Mouse (Mus musculus): ENCODE data around the gene 1700016C15Rik.

1700016C15Rik gene

DNA sequence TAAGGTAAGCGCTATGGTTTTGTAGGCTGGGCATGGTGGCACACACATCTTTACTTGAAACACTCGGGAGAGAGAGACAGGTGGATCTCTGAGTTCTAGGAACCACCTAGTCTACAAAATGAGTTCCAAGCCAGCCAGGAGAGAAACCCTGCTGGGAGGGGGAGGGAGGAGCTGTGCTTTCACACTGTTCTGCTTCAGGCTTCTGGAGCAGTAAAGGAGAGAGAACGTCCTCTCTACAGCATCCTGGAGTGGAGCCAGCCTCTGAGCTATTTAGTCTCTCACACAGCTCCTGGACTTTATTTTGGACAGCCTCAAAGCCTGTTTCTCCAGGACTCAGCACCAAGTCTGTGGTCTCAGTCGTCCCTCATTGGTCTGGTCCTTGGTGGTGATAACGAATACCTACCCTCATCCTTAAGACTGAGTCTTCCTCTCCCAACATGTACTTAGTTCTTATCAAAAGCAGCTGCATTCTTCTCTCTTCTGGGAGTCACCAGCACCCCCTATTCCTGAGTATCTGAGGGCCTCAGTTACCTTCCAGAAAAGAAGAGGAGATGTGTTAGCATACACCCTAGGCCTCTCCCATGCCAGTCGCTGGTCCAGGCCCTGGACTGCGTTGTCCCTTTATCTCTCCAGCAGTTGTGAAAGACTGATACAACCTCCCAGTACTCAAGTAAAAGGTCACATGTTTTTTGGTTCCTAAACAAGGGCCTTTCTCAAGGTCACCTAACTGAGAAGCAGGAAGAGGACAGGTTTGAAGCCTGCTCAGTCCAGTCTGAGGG is 12.4 kb upstream of the 1700016C15Rik start:
- DNase-seq (ENCODE audit: low spot score): no peak

DNA sequence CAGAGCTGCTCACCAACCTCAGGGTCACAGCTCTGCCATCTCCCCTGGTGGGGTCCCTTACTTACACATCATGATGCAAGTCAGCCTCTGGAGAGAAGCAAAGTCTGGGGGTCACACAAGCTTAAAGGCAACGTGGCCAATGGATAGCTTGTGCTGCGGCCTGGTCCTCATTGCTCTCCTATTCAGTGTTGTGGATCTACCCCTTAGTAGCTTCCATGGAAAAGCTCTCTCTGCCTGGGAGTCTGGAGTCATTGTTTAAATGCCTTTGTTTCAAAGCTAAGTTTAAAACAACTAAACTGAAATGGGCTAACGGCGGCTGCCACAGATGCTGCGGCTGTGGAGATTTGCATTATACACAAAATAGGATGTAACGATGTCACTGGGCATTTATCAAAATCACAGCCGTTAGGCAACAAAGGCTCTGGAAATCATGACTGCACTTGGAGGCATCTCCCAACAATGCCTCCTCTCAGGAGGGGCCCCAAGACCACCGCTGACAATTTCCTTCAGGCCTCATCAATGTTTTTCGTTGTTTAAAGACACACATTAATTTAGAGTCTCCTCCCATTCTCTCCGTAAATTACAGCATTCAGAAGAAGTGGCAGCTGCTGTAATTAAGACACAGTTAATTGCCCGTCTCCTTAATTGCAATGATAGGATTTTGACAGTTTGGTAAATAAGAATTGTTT is 11.1 kb upstream of the 1700016C15Rik start:
- DNase-seq (ENCODE audit: low spot score): no peak

DNA sequence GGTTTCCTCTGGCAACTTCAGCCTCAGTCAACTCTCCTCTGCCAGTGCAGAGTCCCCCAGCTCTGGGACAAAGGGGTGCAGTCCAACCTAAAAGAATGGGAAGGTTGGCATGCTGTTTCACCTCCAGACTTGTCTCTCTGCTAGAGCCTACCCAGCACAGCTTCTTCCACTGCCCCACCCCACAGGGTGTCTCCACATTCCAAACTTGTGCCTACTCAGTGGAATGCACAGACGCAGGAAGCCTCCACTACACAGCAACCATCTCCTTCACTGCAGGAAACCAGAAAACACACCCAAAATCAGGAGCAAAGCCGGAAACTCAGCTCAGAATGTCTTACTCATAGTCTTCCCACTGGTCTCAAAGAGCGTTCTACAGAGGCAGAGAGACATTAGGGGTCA is 10.6 kb upstream of the 1700016C15Rik start:
- DNase-seq (ENCODE audit: low spot score): no peak

DNA sequence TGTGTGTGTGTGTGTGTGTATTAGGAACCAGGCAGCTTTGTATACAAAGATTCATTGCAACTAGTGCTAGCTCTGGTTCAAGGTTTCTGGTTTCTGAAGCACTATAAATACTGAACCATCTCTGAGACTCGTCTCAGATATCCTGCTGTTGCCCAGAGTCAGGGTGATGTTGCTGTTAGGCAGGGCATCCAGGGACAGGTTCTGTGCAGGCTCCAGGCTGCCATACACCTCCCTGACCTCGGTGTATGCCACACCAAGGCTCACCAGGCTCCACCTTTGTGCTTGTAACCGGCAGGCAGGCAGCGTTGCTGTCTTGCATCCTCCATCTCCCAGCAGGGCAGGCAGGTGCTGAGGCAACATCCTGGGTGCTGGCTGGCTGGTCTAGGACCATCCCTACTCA is 5.8 kb upstream of the 1700016C15Rik start:
- no peak for DNase-seq (ENCODE audit: low spot score)

DNA sequence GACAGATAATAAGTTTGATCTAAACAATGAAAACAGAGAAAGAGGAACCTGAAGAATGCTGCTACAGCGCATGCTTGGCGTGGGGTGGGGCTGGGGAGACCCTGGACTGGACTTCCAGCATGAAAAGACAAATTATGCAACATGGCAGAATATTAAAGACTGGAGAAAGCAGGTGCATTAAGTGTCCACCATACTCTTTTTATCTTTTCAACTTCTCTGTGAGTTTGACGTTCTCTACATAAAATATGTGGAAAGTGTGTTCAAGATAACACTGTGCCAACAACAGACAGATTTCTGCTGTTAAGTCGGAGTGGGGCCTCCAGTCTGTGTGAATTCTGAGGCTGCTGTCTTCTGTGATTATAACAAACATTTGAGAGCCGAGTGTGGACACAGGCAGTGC is 2.7 kb upstream of the 1700016C15Rik start:
- no peak for DNase-seq (ENCODE audit: low spot score)

DNA sequence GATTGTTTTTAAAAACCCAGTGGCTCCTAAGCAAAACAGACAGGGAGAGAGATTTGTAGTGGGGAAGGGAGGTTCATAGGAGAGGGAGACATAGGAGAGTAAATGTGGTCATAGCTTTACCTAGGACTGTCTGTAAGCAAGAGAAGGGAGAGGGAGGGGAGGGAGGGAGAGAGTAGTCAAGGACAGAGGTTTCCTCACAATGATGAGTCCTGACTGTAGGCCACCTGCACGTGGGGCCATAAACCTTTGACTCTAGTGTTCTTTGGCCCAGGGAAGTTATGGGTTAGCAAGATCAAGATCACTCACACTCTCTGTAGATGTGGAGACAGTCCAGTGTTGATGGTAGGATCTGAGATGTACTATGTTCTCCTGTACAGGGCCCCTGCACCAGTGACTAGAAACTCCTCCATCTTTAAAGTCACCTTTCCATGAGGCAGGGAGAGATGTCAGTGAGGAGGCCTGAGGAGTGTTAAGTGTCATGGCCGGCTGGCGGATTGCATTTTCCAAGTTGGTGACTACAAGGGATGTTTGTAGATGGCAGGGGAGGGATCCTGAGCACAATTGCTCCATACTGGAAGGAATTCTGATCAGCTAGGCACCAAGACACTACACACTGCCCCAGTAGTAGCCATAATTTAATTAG is 1.6 kb upstream of the 1700016C15Rik start:
- no peak for DNase-seq (ENCODE audit: low spot score)

DNA sequence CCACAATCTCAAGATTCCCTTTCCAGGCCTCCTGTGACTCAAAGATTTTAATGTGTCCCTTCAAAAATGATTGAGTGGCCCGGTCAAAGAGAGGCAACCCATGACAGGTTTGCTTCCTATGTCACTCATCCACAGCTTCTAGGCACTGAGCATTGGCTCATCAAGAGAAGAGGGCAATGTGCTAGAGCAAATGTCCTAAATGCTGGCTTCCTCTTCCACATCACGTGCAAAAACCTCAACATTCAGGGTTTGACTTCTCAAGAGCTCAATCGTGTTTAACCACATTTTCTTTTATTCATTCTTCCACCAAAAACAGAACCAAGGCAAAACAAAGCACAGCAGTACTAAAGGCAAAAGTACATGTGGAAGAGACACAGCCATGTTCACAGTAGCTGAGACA is 2.4 kb downstream of the 1700016C15Rik start:
- DNase-seq (ENCODE audit: low spot score): no peak

DNA sequence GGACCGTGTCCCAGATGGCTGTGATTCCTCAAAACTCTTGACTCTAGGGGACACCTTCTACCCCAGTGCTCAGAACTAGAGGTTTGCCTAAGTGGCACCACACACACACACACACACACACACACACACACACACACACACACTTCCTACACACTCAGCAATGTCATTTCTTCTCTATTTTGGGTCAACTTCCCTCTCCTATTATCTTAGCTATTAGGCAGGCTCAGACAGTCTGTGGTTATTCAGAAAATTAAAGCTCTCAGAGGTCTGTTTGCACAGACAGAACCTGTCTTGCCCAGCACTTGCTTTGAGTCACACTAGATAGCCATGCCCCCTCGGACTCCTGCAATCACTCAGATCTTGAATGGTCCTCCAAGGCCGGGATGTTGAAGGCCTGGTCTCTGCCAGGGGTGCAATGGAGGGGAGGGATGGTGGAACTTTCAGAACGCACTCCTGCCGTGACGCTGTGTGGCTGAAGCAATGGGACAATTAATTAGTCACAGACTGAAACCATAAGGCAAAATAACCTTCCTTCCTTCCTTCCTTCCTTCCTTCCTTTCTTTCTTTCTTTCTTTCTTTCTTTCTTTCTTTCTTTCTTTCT is 8.0 kb downstream of the 1700016C15Rik start:
- DNase-seq (ENCODE audit: low spot score): no peak

DNA sequence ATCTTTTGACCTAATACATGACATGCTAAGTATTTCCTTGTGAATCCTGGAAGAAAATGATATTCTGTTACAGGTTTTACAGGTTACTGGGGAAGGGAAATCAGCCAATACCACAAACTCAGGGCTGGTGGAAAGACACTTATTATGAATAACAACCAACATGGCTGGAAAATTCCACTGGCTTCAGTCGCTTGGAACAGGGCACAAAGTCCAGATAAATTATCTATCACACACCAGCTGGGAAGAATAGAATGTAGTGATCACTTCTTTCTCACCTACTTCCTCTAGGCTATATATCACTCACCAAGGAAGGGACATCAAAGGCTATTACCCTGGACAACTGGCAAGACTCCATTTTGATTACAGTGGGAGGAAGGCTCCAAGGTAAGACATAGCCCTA is 11.1 kb downstream of the 1700016C15Rik start:
- no peak for DNase-seq (ENCODE audit: low spot score)

DNA sequence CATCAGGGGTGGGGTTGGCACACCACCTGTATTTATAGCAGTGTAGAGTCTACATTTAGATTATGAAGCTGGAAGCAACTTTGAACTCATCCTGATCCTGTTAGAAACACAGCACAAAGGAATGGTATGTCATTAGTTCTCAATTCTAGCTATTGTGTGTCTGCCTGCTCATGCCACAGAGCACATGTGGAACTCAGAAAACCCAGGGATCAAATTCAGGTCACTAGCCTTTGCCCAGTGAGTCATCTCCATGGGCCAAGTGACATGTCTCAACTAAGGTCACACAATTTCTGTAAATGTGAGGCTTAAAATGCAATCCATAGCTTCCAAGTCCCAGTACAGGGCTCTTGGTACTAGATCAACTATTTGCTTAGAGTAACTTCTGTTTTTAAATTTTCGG is 12.5 kb downstream of the 1700016C15Rik start:
- no peak for DNase-seq (ENCODE audit: low spot score)

DNA sequence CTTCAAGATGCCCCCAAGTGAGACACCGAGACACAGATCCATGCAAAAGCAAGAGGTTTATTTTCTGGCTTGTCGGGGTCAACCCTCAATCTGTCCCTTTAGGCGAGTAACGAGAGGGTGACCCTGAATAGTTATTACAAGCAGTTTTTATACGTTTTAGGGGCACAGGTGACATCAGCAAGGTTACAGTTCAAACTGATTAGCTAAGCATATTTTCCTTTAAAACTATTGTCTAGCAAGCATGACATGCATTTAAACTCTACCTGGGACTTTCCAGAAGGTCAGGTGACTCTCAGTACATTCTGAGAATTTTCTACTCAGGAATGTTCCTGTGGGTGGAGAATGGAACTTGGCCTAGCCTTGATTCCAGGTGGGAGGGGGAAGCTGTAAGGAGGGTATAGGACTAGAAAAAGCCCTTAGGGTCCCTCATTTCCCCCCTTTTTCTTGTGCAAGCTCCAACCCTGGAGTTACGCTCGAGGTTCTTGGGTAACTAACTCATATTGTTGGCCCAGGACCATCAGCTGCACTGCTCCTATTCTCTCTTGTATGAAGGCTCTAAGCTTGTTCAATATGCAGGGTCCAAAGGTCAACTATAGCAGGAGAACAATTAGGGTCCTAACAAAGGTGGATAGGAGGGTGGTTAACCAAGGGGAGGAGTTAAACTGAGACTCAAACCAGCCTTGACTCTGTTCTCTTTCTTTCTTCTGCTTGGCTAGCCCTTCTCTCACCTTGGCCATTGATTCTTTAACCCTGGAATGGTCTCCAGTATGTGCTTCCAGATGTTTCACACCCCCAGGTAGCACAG is 15.1 kb downstream of the 1700016C15Rik start:
- no peak for DNase-seq (ENCODE audit: low spot score)

DNA sequence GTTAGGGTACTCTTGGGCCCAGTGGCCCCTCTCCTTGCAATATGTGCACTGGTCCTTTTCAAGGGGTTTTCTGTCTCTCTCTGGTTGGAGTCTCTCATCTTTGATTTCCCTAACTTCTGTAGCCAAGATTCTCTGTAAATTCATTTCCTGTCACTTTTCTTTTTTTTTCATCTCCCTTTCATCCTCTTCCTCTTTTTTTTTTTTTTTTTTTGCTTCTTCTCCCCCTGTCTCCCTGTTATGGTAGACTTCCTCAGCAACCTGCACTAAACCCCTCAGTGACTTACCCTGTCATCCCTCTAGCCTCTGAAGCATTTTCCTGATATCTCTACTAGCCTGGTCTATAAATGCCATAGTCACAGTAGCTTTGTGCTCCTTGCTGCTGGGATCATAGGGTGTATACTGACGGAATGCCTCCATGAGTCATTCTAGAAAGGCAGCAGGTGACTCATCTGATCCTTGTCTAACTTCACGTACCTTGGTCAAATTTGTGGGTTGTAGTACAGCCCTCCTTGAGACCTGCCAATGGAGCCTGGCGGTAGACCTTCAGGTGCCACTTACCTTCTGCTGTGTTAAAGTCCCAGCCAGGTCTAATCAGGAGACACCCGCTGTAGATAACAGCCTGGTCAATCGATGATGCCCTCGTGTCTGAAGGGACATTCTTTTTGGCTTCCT is 18.4 kb downstream of the 1700016C15Rik start:
- DNase-seq (ENCODE audit: low spot score): no peak

DNA sequence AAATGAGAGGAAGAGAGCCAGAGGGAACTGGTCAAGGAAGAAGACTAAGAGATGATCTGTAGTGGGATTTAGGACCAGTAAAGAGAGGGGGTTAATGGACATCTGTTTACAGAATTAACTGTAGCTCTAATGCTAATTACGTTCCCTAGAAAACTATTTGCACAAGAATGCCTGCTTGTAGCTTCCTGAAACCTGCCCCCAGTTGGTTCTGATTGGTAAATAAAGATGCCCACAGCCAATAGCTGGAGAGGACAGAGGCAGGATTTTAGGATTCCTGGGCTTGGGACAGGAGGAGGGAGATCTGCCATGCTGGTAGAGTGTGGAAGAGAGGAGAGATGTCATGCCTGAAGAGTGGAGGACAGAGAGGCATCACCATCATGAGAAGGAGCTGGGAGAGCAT is 23.9 kb downstream of the 1700016C15Rik start:
- no peak for DNase-seq (ENCODE audit: low spot score)

DNA sequence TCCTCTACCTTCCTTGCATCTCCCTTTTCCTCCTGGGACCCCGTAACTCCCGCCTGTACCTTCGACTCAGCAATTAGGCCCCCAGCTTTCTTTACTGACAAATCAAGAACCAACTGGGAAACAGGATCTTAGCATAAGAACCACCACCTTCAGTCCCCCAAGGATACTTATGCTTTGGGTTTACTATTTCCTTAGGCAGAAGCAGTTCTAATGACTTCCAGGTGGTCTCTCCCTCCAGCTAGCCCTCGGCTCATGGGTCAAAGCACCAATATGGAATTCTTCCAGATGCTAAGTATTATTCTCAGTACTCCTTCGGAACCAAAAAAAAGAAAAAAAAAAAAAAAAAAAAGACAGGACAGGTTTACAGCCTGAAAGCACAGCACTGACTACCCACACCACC is 27.6 kb downstream of the 1700016C15Rik start:
- no peak for DNase-seq (ENCODE audit: low spot score)

DNA sequence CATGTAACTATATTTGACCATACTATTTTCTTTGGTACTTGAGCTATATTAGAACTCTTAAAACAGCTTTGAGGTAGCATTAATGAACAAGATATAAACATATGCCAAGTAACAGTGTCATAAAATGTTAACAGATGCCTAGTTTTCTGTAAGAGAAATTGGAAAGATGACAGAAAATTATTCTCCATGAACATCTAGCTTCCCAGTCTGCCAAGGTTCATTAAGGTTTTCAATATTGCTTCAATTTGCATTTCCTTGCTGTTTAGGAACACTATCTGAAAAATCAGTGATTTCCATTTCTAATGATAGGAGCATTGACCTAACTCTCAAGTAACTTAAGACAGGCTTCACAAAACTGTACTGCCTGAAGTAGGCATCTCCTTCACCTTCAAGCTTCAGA is 39.3 kb downstream of the 1700016C15Rik start:
- no peak for DNase-seq (ENCODE audit: low spot score)

DNA sequence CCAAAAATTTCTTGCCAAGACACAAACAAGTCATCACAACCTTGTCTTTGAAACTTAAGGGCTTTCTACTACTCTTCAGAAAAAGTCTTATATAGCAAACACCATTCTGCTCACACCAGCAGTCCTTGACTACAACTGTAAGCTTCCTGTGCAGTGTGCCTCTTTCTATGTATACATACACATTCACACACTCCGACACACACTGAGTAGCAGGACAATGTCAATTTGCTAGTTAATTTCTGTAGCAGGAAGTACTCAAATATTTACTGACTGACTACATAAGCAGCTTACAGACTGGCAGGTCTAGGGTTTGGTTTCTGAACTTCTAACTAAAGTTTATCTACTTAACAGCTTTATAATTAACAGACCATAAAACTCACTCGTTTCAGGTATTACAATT is 47.8 kb downstream of the 1700016C15Rik start:
- DNase-seq (ENCODE audit: low spot score): no peak

DNA sequence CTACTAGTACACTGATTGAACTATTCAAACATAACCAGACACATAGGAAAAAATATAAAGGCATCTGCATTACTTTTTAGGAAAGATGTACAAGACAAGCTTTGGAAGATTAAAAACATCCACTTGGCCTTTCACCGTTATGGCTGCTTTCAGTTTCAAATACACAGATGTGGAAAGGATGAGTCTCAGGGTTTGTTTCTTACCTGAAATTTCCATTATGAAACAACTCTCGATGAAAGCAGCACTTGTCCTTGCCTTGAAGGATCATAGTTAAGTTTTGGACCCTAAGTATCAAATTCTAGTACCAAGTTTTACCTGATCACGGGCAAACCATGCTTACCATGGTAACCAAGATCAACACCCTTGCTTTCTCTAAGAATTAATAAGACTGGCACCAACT is 63.2 kb downstream of the 1700016C15Rik start:
- DNase-seq (ENCODE audit: low spot score): no peak

DNA sequence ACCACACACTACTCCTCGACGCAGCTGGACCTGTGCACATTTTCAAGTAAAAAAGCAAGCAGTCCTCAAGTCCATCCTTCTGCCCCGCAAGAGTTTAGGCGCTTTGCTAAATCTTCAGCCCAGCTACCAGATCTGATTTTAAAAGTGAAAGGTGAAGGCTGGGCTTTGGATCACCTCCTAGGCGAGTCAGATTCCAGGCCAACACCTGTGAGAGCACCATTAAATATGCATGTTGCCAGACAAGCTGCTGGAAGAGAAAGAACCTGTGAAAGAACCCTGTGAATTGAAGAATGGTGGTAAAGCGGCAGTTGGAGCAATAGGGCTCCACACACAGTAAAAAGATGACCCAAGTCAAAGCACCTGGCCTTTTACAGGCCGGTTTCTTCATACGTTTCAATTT is 65.3 kb downstream of the 1700016C15Rik start:
- DNase-seq (ENCODE audit: low spot score): peak; percentile 6

DNA sequence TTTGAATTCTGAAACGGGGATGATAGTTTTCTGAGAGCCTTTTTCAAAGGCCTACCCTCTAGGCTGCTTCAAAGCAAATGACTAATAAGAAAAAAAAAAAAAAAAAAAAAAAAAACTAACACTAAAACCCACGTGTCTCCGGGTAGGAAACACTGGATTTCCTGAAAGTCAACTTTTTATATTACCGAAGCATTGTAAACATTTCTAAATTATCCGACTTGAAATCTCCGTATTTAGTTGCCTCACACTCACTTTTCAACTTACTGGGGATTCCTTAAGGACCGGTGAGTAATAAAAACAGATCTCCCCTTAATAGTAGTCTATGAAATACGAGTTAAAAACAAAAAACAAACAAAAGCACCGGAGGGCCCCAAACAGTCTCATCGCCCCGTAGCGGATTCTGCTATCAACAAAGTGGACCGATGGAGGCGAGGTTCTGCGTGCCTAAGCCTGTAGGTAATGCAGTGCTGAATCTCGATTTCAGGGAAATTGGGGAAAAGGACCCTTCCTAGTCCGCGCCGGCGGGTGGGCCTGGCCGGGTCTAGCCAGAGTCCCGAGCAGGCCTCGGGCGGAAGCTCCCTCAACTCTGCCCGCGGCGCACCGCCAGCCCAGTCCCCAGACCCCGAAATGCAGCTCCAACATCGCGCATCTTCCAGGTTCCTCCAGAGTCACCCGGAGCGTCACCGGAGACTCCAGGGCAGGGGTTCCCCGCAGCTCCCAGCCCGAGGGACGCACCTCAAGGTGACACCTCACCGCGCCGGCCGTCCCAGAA is 66.0 kb downstream of the 1700016C15Rik start:
- no peak for DNase-seq (ENCODE audit: low spot score)

DNA sequence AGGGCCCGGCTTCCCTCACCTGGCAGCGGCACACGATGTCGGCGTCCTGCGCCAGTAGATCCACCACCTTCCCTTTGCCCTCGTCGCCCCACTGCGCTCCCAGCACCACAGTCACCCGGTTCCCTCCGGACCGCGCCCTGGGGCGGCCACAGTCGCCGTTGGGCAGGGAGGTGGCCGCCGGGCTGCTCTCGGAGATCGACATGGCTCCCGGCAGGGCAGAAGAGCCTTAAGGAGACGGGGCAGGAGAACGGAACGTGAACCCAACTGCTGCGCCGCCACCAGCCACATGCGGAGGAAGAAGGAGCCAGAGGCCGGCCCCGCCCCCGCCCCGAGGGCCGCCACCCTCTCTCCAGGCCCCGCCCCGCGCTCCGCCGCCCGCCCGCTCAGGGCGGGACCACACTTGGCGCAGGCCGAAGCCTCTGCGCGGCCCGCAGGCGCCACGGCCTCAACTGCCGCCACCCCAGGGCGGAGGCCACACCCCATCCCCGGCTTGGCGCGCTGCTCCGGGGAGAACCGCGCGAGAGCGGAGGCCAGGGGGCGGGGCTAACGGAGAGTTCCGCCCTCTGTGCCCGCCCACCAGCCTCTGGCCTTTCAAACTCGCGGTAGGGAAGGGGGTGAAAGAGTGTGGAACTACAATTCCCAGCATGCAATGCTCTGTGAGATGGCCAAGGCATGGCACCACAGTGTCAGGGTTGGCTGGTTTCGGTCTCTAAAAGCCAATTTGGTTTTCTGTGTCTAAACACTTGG is 66.8 kb downstream of the 1700016C15Rik start, which contains the start of gene Adss:
Gene Adss, minus strand, starts transcription at position 319 of the 747 bp plus-strand sequence.
- peak; percentile 99 for DNase-seq (ENCODE audit: low spot score)
